Mouse (Mus musculus) Patski (cell line): ENCODE measurements around the gene Gcm2. TPM values are rescaled to one million over a fixed set of nuclear protein-coding genes. Genes with fewer than 3 reads are reported as not detected.

Experiments
- ATAC-seq: fragments of 100-300 bp; one replicate; pipeline ENCODE4 v1.8.0; 2021
- CTCF ChIA-PET: fragments of 350-600 bp; sonication (Branson Sonifier 250); formaldehyde crosslinking; loops from one replicate; lab custom pipeline; 2022; ENCODE audit warnings: inconsistent platforms; lab: Charles Lee
- POLR2A ChIA-PET: fragments of 350-600 bp; sonication (Branson Sonifier 250); formaldehyde crosslinking; loops from one replicate; lab custom pipeline; 2022; ENCODE audit warnings: antibody characterized with exemption, inconsistent platforms; lab: Charles Lee
- DNase-seq: peaks from one replicate; pipeline ENCODE4 v3.0.0-alpha.2; 2011; ENCODE audit warnings: low read depth, low spot score
- H3K27me3 ChIP-seq: fragments of 371-371 bp; one replicate; pipeline ENCODE4 v1.5.1; 2021
- CTCF ChIP-seq: fragments of 100-300 bp; IDR thresholded peaks from one replicate; pipeline ENCODE4 v1.5.1; 2021
- in situ Hi-C: fragments of 300-500 bp; cut with MboI; formaldehyde crosslinking; loops from 3 replicates; pipeline ENCODE4 v1.11.1; 2018; ENCODE audit warnings: low pct_unique_long_range_greater_than_20kb, mixed read lengths
- polyA plus RNA-seq: library from polyadenylated mRNA; unstranded; gene quantifications from one replicate; pipeline ENCODE4 v1.2.3, GENCODE M21; 2021

Gcm2 gene
- polyA plus RNA-seq, 1 experiment from 2014 or later: not detected

DNA sequence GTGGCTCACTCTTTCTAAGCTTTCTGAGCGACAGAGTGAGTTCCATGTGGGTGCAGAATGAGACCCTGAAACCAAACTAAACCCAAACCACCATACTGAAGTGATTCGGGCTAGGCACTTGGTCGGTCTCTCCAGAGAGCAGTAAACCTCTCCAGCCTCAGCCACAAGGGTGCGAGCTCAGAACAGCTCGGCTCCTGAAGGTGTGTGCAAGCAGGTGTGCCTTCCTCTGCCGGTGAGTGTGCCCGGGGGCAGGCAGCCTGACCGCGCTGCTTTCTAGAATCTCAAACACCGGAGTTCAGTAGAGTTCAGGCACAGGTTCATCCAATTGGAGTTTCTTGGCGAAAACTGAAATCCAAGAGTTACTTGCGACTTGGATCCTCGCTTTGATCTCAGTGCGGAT lies 3.1 kb upstream of the Gcm2 start, which contains the start of gene Sycp2l:
Gene Sycp2l, plus strand, starts transcription at position 368 of the 400 bp plus-strand sequence.
- POLR2A ChIA-PET: interaction anchor here (0.6 kb wide), 1 partner anchor 8 kb away, joined by 3 read pairs; no protein-coding TSS in a partner anchor
- peaks cover 39% of the 10 kb centered on the region for H3K27me3 ChIP-seq
- ATAC-seq (no peak), DNase-seq (no peak)
- in situ Hi-C loops: no loop called here
- CTCF ChIA-PET: no interaction called here
- TF ChIP-seq CTCF: no peak

GRCm38 (mm10) chr13:41105541-41105940 lies 5.3 kb downstream of the Gcm2 start:
- ChIA-PET CTCF (interaction anchor here (1.2 kb wide), 1 partner anchor 19 kb away, joined by 3 read pairs; no protein-coding TSS in a partner anchor), POLR2A (interaction anchor here (0.6 kb wide), 1 partner anchor 9 kb away, joined by 3 read pairs; the partner anchor contains the start of gene Sycp2l)
- no peak for ATAC-seq
- in situ Hi-C loops: no loop called here
- no peak for TF ChIP-seq CTCF
- DNase-seq: no peak
- peaks cover 20% of the 10 kb centered on the region for H3K27me3 ChIP-seq

GRCm38 (mm10) chr13:41103841-41104525 lies 6.9 kb downstream of the Gcm2 start:
- no peak for ATAC-seq
- no peak for TF ChIP-seq CTCF
- POLR2A ChIA-PET: no interaction called here
- no peak for DNase-seq
- in situ Hi-C loops: no loop called here
- CTCF ChIA-PET: interaction anchor here (1.2 kb wide), 1 partner anchor 19 kb away, joined by 3 read pairs; no protein-coding TSS in a partner anchor
- H3K27me3 ChIP-seq: peaks cover 31% of the 10 kb centered on the region

DNA sequence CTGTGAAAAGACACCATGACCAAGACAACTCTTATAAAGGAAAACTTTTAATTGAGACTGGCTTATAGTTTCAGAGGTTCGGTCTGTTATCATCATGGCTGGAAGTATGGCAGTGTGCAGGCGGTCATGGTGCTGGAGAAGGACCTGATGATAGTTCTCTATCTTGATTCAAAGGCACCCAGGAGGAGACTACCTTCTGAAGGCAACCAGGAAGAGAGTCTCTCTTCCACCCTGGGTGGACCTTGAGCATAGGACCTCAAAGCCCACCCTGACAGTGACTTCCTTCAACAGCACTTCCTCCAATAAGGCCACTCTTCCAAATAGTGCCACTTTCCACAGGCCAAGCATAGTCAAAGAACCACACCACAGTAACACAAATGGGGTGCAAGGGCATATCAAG lies 10.8 kb downstream of the Gcm2 start:
- ATAC-seq (no peak), DNase-seq (no peak)
- in situ Hi-C loops: no loop called here
- TF ChIP-seq CTCF: no peak
- peaks cover 38% of the 10 kb centered on the region for H3K27me3 ChIP-seq
- ChIA-PET POLR2A (no interaction called here), CTCF (no interaction called here)

DNA sequence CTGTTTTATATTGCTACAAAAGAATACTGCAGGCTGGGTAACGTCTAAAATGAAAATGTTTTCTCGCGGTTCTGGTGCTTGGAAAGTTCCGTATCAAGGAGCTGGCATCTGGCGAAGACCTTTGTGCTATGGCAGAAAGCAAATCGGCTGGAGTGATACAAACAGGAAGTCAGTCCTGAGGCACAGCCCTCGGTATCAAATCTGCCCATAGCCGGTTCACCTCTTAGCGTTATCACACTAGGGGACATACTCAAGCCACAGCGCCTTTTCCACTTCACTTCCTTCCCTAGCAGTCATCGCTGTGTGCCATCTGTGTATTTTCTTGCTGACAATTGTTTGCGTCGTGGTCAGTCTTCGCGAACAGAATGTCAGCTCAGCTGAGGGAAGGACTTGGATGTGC lies 12.5 kb downstream of the Gcm2 start:
- DNase-seq: no peak
- ATAC-seq: no peak
- in situ Hi-C loops: no loop called here
- POLR2A ChIA-PET: no interaction called here
- peaks cover 55% of the 10 kb centered on the region for H3K27me3 ChIP-seq
- TF ChIP-seq CTCF: no peak
- CTCF ChIA-PET: no interaction called here

DNA sequence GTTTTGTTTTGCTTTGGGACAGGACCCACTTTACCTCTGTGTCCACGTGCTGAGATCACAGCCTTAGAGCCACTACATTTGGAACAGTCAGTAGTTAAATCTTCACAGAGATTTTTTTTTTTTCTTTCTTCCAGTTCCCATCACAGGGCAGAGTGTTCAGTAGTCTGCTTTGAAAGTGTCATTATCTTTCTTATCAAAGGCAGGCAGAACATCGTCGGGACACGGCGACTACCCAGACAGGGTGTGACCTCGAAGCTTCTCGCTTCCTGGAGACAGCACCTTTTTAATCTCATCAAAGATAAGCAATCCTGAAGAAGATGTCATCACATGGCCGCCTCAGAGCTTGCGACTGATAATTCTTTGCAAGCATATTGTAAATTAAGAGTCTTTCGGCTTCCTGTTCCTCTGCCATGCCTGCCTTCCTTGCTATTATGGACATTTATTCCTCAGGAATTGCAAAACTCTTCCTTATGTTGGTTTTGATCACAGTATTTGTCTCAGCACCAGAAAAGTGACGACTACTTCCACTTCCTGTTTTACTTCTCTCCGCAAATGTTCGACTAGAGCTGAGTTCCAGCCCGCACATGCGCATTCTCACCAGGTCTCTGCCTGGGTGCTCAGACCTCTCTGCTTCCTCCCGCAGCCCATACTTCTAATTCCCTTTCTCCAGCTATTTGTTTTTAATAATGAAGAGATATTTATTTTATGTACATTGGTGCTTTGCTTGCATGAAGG lies 13.3 kb downstream of the Gcm2 start:
- DNase-seq: no peak
- in situ Hi-C loops: no loop called here
- peaks cover 51% of the 10 kb centered on the region for H3K27me3 ChIP-seq
- TF ChIP-seq CTCF: no peak
- CTCF ChIA-PET: no interaction called here
- POLR2A ChIA-PET: no interaction called here
- ATAC-seq: no peak

- ATAC-seq (no peak), DNase-seq (no peak)
- H3K27me3 ChIP-seq: peaks cover 47% of the 10 kb centered on the region
- in situ Hi-C loops: no loop called here
- TF ChIP-seq CTCF: no peak
- ChIA-PET POLR2A (no interaction called here), CTCF (no interaction called here)
Measured at GRCm38 (mm10) chr13:41094160-41094559, 16.7 kb downstream of the Gcm2 start.

DNA sequence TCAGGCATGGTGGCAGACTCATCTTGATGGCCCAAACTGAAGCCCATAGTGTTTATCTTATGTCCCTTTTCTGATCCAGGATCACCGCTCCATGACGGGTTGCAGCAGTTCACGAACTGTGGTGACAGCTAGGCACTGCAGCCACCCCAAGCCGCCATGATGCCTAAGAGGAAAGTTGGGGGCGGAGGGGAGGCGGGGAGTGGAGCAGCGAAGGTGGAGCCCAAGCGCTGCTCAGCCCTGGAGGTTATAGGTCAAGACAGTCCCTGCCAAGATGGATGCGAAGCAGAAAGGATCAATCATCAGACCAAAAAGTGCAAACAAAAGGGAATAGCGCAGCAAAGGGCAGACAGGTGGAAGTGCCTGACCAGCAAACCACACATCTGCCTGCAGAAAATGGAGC lies 19.6 kb downstream of the Gcm2 start:
- H3K27me3 ChIP-seq: peaks cover 40% of the 10 kb centered on the region
- no peak for TF ChIP-seq CTCF
- in situ Hi-C loops: no loop called here
- ATAC-seq (no peak), DNase-seq (no peak)
- POLR2A ChIA-PET: no interaction called here
- CTCF ChIA-PET: interaction anchor here (1.5 kb wide), 1 partner anchor 55 kb away, joined by 3 read pairs; no protein-coding TSS in a partner anchor

DNA sequence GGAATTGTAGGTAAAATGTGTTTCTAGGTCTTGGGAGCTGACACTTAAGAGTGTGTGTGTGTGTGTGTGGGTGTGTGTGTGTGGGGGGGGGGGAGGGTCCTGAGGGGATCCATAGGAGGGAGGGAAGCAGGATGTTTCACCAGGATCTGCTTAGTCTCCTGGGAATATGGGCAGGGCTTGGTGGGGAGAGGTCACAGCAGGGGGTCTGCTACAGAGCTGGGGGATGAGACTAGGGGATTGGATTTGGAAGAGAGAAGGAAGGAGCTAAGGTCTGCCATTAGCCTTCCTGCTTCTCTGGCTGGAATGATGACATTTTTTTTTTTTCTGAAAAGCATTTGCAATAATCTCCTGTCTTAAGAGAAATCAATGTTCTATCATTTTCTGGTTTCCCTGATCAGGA lies 22.1 kb downstream of the Gcm2 start:
- TF ChIP-seq CTCF: no peak
- no peak for DNase-seq
- in situ Hi-C loops: no loop called here
- CTCF ChIA-PET: no interaction called here
- POLR2A ChIA-PET: no interaction called here
- H3K27me3 ChIP-seq: peaks cover 29% of the 10 kb centered on the region
- no peak for ATAC-seq

GRCm38 (mm10) chr13:41085140-41085539 lies 25.7 kb downstream of the Gcm2 start:
- in situ Hi-C loops: no loop called here
- TF ChIP-seq CTCF: peak; percentile 40
- CTCF ChIA-PET: interaction anchor here (1.0 to 1.5 kb wide), 2 partner anchors 14 to 19 kb away, joined by 3 read pairs; no protein-coding TSS in a partner anchor

DNA sequence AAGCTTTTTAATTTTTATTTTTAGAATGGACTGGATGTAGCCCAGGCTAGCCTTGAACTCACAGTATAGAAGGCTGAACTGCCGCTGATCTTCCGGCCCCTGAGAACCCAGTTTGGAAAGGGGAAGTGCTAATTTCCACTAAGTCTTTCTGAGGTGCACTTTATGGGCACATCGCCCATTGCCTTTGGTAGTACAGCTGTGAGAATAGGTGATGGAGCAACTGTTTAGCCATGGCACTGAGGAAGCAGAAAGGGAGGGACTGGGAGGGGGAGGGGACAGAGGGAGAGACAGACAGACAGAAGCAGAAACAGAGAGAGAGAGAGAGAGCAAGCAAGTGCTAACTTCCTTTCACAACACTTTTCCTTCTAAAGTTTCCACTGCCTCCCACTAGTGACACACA lies 26.3 kb downstream of the Gcm2 start:
- ChIA-PET POLR2A (no interaction called here), CTCF (interaction anchor here (1.0 to 1.5 kb wide), 2 partner anchors 13 to 20 kb away, joined by 3 read pairs; no protein-coding TSS in a partner anchor)
- in situ Hi-C loops: loop anchor here (5.0 kb wide), 1 partner anchor 153 kb away; no protein-coding TSS in a partner anchor
- peaks cover 38% of the 10 kb centered on the region for H3K27me3 ChIP-seq
- ATAC-seq: no peak
- TF ChIP-seq CTCF: no peak
- no peak for DNase-seq

More at GRCm38 (mm10) chr13:41085140-41085539, 25.7 kb downstream of the Gcm2 start:
- peaks cover 38% of the 10 kb centered on the region for H3K27me3 ChIP-seq
- no peak for ATAC-seq
- POLR2A ChIA-PET: no interaction called here
- DNase-seq: no peak
